Mouse (Mus musculus): Measurements from ENCODE around the gene Sox13. TPM values are rescaled to one million over a fixed set of nuclear protein-coding genes. Genes with fewer than 3 reads are reported as not detected.

The Sox13 gene
- polyA plus RNA-seq, 1 experiment = 30.1 TPM

DNA sequence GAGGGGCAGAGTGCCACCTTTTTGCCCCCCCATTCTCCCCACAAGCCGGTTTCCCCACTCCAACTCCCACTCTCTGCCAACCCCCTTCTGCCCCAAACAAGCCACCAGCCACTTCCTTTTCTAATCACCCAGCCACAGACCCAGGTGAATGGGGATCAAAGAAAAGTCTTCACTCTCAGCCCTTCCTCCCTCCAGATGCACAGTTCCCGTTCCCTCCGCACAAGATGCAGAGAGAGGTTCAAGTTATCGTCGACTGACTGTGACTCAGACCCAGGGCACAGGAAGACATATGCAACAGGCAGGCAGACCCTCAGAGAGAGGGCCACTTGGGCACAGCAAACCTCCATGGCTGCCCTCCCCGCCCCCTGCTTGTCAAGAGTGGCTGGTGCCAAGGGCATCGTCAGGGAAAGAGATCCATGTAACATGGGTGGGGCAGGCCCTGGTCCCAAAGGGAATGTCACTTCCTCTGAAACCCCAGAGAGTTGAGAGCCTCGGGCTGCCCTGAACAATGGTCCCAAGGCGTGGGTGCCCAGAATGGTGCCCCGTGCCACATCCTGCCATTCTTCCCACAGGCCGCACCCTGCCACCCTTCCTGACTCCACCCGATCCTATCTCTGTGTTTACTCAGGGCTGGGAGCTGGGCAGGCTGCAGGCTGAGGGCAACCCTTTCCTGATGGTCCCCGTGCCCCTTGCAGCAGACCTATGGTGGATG lies 24.0 kb downstream of the Sox13 start:
- DNase-seq (ENCODE audit: low spot score) = no peak

DNA sequence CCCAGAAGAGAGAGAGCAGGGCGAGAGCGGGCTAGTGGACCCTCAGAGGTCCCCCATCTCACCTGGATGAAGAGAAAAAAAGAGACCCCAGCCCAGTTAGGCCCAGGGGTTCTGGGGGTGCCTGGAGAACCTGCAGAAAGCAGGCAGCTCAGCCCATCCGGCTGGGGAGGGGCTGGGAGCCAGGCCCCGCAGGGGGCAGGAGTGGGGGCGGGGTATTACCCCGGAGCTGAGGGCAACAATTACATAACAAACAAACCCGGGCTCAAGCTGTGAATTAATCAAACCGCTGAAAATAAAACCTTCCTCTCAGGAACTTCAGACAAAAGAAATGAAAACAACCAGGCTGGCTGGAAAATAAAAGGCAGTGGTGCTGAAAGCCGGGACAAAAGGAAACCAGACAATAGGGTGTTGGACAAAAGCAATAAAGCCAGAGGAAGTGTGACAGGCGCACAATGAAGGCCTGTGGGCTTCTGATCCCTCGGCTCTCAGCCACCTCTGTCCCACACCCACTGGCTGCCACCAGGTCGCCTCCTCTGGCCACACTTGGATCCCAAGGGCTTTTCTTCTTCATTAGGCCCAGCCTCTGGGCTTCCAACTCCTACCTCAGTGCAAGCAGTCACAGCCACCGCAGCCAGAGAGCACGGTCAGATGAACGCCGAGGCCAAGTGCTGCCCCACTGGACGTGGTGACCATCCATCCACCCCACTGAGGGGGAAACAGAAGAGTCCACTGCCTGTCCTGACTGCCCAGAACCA lies 26.5 kb downstream of the Sox13 start:
- no peak for DNase-seq (ENCODE audit: low spot score)

DNA sequence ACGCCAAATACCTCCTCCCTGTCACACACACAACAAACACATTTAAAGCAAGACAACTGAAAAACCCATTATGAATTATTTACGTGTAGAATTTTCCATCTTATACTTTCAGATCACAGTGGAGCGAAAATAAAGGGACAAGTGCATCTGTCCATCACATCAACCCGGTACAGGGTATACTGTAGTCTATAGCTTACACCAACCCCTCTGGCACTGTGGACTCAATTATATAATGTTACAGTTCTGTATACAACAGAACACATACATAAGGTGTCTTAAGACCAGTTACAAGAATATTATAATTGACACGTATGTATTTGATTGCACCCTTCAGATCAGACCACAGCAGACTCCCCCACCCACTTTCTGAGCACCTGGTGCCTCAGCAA lies 27.1 kb downstream of the Sox13 start:
- no peak for DNase-seq (ENCODE audit: low spot score)

DNA sequence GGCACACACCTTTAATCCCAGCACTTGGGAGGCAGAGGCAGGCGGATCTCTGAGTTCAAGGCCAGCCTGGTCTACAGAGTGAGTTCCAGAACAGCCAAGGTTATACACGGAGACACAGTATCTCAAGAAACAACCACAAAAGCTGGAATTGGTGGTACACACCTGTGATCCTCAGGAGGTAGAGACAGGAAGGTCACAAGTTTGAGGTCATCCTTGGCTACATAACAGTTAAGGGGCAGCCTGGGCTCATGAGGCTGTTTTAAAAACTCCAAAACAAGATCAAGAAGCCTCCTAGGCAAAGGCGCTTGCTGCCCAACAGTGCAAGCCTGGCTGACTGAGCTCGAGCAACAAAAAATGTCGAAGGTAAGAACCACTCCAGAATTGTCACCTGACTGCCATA lies 27.5 kb downstream of the Sox13 start:
- no peak for DNase-seq (ENCODE audit: low spot score)

DNA sequence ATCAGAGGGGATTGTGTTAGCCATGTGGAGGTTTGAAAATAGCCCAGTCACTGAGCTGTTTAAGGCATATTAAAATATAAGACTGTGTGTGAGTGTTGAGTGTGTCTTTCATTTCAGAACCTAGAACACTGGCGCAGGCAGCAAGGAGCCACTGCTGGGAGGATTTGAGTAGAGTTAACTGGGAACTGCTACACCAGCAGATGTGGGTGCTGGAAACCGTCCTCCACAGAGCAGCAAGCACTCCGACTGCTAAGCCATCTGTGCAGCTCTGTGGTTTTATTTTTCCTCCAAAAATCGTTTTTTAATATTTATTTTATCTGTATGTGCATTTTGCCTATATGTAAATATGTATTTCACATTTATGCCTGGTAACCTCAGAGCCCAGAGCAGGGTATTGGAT lies 29.5 kb downstream of the Sox13 start:
- DNase-seq (ENCODE audit: low spot score) = no peak

DNA sequence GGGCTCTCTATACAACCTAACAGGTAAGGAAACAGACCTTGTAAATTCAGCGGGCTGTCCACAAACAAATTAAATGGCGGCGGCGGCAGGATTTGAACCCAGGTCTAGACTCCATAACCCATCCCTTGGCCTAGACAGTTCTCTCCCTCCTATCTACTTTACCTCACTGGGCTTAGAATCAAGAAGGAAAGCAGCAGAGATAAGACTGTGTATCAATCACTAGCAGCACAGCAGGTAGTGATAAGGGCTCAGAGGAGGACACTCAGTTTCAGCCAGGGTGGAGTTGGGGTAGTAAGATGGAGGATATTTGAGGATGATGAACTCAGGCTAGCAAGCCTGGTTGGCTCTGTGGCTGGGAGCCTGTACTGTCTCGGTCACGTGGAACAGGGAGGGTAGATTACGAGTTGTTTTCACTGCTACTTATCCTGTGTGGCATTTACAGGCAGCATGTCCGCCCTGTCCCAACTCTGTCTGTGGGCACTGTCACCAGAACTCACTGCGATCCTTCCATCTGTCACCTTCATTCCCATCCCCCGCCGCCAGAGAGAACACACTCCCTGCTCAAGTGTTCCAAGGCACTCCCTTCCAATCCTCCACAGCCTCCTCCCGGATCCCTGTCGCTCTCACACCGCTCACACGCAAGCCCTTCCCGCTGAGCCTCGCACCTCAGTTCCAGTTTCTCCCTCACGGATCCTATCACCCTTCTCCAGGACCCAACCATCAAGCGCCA lies 36.5 kb downstream of the Sox13 start:
- DNase-seq (ENCODE audit: low spot score) = no peak

DNA sequence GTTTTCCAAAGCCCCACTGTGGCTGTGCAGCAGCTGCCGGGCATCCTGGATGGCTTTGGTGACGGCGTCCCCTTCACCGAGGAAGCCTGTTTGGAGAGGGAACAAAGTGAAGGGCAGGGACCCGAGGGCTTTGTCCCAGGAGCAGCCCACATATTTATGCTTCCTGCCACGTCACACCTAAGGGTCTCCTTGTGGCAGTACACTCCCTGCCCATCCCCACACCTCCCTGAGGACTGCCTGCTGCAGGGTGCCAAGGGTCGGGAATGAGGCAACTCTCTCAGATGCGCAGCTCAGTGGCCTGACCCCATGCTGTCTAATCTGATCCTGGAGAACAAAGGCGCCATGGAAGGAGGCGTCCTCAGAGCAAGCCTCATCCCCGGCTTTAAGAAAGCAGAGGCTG lies 38.0 kb downstream of the Sox13 start:
- no peak for DNase-seq (ENCODE audit: low spot score)

DNA sequence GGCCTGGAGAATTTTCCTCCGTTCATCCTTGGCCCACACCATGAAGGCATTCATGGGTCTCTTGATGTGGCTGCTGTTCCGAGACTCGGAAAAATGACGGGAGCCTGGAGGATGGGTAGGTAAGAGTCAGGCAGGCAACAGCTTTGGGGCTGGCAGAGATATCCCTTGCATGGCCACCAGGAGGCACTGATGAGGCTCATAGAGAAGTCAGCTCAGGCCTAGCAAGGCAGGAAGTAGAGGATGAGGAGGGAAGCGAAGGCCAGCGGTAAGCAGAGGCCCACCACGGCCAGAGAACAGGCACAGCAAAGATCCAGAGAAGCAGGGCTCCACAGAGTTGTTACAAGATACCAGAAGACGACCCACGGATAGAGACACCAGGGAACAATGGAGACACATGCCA lies 38.7 kb downstream of the Sox13 start:
- peak; percentile 52 for DNase-seq (ENCODE audit: low spot score)

DNA sequence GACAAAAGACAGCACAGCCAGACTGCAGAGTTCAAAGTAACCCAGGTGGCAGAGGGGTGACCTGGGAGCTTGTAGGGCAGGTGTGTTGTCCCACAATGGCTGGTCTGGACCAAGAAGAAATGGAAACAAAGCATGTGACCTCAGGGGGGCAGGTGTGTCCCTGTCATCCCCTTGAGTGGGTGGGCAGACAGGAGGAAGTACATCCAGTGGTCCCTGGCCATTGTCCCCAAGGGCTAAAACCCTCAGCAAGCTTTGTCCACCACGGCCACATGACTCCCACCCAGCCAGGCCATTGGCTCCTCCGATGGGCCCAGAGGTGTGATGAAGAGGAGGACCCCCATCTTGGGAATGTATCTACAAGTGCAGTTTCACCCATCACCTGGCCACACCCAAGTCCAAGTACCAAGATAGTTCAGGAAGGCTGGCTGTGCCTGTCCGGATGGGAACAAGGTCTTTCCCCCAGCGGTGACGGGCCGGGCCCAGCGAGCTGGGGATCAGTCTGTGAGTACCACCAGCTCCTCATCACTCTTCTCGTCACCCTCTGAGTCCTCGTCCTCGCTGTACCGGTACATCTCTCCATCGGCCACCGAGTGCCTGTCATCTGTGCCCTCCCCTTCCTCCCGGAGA lies 40.9 kb downstream of the Sox13 start:
- DNase-seq (ENCODE audit: low spot score) = no peak

DNA sequence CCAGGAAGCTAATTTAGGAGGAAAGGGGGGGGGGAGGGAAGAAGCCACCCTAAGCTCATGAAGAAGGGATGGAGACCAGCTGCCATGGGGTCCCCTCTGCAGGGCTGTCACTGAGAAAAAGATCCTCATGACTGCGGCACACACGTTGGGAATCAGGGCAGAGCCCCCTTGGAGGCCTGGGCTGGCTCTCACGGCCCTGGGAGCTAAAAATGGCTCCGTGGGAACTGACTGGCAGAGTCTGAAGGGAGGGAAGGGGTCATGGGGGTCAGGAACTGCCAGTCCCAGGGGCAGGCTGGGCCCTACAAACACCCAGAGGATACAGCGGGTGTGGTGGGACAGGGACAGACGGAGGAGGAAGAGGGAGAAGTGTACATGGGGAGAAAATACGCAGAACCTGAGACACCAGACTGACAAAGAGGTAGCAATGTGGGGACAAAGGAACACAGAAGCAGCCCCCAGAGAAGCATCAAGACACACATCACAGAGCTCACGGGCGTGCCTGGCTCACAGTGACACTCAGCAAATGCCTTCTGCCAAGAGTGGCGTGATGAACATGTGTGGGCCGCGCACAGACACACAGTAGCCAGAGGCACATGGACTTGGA lies 41.5 kb downstream of the Sox13 start:
- no peak for DNase-seq (ENCODE audit: low spot score)

DNA sequence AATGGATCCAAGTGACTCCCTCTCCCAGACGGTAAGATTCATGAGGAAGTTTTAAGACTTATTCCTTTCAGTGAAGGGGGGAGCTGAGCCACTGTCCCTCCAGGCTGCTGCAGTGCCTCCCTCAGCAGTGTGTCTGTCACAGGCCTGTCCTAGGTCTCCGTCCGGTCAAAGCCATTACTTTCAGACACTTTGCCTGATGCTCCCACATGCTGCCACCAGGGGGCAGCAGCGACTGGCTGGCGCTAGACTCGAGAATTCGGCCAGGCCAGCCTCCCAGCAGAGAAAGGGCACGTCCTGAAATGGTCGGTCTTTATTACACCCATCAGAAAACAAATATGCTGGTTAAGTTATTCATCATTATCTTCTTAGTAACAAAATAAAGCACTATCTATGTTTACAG lies 42.2 kb downstream of the Sox13 start:
- no peak for DNase-seq (ENCODE audit: low spot score)

DNA sequence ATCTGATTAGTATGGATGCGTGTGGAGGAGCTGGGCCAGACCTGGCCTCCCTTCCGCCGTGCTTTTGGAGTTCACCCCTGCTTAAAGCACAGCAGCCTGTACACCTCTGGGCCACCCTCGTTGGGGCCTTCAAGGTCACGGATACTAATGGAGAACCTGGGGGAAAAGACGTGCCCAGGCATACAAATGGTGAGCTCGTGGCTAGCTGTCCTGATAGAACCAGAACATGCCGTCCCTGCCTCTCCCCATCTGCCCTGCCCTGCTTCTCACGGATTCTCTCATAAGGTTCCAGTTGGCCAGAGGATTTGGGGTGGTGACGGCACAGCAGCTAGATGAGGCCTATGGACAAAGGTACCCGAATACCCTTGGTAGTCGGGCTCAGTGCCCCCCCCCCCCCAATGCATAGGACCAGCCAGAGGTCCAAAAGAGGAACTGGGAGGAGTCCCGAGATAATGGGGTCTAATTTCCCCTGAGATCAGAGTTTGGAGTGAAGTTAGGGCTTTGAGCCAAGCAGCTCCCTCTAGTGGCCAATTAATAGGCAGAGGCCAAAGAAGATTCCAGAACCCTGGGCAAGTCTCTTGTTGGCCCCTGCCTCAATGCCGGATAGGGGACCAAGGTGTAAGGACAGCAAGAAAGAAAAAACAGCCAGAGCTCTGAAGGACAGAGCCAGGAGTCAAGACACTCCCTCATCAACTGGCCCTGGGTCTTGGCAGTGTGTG lies 43.7 kb downstream of the Sox13 start:
- DNase-seq (ENCODE audit: low spot score) = no peak

DNA sequence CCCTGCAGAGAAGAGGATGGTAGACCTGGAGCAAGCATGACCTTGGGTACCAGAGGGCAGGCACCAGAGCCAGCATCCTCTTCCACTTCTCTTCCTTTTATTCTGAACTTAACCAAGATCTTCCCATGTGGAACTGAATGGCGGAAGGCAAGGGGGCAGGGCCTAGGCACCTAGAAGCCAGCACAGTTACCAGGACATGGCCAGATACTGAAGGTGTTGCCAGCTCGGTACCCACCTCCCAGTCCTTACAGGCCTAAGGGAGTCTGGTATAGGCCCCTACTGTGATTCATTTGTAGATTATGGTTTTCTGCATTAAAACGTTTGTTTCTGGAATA lies 44.2 kb downstream of the Sox13 start:
- DNase-seq (ENCODE audit: low spot score) = no peak

DNA sequence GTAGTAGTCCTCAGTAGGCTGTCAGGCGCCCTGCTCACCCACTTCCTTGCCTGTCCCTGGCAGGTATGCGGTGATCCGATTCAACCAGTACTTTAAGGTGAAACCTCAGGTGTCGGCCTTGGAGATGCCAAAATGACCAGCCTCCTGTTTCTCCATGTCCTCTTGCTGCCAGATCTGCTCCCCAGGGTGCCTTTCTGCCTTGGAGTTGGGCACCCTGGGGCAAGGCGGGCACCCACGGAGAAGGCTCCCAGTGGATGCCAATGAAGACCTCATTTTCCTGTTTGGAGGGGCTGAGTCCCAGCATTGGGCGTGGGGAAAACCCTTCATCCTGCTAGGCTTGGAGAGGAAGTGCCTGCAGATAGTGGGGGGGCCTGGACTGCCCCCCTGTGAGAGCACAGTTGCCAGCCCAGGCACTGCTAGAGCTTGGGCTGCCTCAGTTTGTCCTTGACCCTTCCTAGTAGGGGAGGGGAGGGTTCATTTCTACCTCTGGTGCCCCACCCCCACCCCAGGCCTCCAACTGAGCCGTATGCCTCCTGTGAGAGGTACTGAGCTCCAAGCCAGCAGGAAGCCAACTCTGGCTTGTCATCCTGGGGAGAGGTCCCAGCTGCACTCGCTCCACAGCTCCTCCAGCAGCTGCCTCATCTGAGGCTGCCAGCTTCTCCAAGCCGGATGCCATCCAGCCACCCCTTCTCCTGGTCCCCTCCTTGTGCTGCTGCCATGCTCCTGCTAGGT lies 44.8 kb downstream of the Sox13 start:
- DNase-seq (ENCODE audit: low spot score) = no peak

DNA sequence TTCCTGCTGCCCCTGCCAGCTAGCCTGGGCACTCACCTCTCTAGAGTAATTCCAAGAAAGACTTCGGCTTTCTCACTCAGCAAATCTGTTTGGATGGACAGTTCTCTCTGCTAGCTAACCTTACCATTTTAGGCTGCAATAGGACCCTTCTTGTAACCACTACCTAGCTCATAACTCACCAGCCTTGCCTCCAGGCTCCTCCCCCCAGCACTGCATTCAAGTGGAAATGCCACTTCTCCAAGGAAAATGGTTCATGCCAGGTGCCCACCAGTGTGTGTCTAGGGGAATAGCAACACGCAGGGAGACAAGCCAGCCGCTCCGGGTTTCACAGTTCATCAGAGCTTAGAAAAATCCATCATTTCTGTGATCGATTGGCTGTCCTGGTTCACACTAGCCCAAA lies 46.6 kb downstream of the Sox13 start:
- DNase-seq (ENCODE audit: low spot score) = no peak

DNA sequence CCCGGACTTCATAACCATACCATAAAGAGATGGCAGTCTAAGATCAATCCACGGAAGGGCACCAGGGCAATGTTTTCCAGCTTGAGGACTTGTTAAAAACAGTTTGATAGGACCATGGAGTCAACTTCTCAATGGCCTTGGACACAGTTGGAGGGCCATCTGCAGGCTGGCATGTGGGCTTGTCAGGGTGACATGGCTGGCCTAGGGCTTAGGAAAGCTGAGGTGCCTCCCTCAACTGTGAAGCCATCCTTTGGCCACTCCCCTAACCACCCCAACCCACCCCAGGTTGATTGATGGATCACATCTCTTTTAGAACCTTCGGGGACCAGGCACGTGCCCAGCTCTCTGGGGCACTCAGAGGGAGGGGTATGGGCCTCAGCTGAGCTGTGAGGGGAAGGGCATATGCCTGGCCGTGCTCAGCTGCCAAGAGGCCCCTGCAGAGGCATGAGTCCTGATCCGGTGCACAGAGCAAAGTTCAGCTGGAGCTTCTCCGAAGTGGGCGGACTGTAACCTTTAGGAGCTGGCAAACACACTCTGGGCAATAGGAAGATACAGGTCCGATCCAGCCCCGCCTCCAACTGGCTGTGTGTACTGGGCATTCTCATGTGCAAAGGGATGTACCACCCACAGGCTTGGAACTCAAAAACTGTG lies 48.4 kb downstream of the Sox13 start:
- DNase-seq (ENCODE audit: low spot score) = no peak

DNA sequence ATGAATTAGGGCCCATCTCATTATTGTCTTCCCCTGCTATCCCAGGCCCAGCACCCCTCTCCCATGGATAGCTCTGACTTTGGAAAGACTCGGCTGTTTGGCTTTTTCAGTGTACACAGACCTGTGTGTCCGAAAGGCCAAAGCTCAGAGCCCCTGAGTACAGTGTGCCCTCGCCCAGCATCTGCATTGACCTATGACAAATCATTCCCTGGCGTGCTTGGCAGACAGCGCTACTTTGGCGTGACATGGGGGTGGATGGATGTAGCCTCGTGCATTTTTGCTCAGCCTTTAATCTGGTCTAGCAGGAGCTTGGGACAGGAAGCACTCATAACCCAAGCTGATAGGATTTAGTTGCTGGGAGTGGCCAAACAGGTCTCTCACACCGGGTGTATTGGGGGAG lies 52.1 kb downstream of the Sox13 start:
- DNase-seq (ENCODE audit: low spot score) = no peak

DNA sequence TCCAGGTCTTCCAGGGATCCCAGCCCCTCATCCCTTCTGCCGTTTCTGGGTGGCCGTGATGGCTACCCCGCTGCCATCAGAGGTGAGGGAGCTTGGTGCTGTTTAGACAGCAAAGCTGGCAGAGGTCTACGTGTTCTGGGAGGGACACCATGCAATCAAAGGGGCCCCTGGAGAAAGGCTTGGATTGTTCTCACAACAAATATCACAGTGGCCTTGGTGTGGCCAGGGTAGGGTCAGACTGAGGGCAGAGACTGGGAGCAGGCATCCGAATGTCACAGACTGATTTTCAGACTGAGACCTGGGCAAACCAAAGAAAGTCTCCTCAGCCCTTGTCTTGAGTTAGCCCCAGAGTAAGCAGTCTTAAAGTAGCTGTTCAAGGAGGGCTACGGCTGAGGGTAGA lies 52.7 kb downstream of the Sox13 start:
- DNase-seq (ENCODE audit: low spot score) = no peak

DNA sequence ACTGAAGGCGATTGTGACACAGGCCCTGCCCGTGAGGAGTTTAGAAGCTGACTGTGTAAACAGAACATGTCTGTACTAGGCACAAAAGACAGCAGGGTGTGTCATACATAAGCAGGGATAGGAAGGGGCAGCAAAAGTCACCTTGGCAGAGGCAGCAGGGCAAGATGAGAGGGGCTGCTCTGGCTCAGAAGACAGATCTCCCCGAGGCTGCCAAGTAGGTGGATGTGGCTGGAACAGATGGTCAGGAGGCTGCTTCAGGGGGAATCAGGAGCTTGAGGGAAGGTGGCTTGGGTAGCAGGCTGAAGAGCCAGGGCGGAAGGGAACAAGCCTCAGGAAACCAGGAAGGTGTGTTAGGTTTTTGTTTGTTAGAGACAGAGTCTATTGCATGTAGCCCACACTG lies 53.8 kb downstream of the Sox13 start:
- DNase-seq (ENCODE audit: low spot score) = no peak

DNA sequence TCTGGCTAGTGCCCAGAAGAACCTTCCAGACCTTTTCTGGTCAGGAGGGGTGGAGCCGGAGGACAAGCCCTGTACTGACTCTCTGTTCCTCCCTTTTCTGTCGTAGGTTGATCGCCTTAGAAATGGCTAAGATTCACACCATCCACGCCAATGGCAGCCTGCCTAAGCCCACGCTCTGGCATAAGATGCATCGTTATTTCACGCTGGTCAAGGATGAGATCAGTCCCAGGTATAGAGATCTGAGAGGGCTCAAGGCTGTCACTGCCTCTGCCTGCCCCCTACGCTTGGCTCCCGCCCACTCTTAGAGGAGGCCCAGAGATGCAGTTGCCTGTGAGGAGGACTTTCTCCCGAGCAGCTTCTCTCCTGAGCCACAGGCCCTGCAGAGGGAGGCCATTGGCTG lies 55.5 kb downstream of the Sox13 start:
- no peak for DNase-seq (ENCODE audit: low spot score)

Measured in urinary bladder, adult 2 months (tissue).